Mouse (Mus musculus) hindbrain, embryonic 11.5 days (tissue): ENCODE data around the gene Nipsnap1. TPM values are rescaled to one million over a fixed set of nuclear protein-coding genes. Genes with fewer than 3 reads are reported as not detected.

Experiments
- ATAC-seq: fragments of 200-750 bp; cut with Nextera tagmentation; 2 replicates; pipeline ENCODE4 v1.8.0; 2017; ENCODE audit warnings: mild to moderate bottlenecking, moderate TSS enrichment, moderate library complexity; ENCODE audit not compliant: low FRiP score
- DNase-seq: peaks from one replicate; pipeline ENCODE4 v3.0.0-alpha.2; 2015; ENCODE audit warnings: low spot score
- H3K27ac ChIP-seq: fragments of 300-500 bp; sonication (generic); 2 replicates; pipeline ENCODE4 v1.5.1; 2014; ENCODE audit warnings: mild to moderate bottlenecking, low read depth, low read length
- H3K27me3 ChIP-seq: fragments of 300-500 bp; sonication (generic); 2 replicates; pipeline ENCODE4 v1.6.1; 2014; ENCODE audit warnings: mild to moderate bottlenecking, low read length, moderate library complexity, mixed read lengths; ENCODE audit not compliant: control insufficient read depth, insufficient read depth
- H3K36me3 ChIP-seq: fragments of 300-500 bp; sonication (generic); 2 replicates; pipeline ENCODE4 v1.6.1; 2014; ENCODE audit warnings: mild to moderate bottlenecking, low read length, moderate library complexity, mixed read lengths; ENCODE audit not compliant: control insufficient read depth, insufficient read depth
- H3K4me1 ChIP-seq: fragments of 300-500 bp; sonication (generic); replicated peaks from 2 replicates; pipeline ENCODE4 v1.6.1; 2014; ENCODE audit warnings: low read length, mixed read lengths; ENCODE audit not compliant: control insufficient read depth, insufficient read depth
- H3K4me2 ChIP-seq: fragments of 300-500 bp; sonication (generic); replicated peaks from 2 replicates; pipeline ENCODE4 v1.6.1; 2014; ENCODE audit warnings: mild to moderate bottlenecking, low read depth, low read length
- H3K4me3 ChIP-seq: fragments of 300-500 bp; sonication (generic); 2 replicates; pipeline ENCODE4 v1.5.1; 2014; ENCODE audit warnings: low read depth, low read length
- H3K9ac ChIP-seq: fragments of 300-500 bp; sonication (generic); 2 replicates; pipeline ENCODE4 v1.6.1; 2014; ENCODE audit warnings: low read depth, low read length
- H3K9me3 ChIP-seq: fragments of 300-500 bp; sonication (generic); 2 replicates; pipeline ENCODE4 v1.6.1; 2016; ENCODE audit warnings: low read length; ENCODE audit not compliant: control insufficient read depth
- WGBS: fragments of 180-500 bp; shearing (Covaris S2); extraction: QIAGEN DNeasy Blood & Tissue Kit; methylation state at CpG from one replicate; pipeline ENCODE4 v1.1.7; 2014; 5-methylcytosine and 5-hydroxymethylcytosine counted together
- polyA plus RNA-seq: library from polyadenylated mRNA; unstranded; fragments of >200 nt; fragmentation: Nextera tagmentation; extraction: Ambion mirVana; gene quantifications from 2 replicates; pipeline ENCODE4 v1.2.1, GENCODE M21; 2014

Nipsnap1 gene
- polyA plus RNA-seq, 1 experiment from 2014 or later, result 80.8 TPM

DNA sequence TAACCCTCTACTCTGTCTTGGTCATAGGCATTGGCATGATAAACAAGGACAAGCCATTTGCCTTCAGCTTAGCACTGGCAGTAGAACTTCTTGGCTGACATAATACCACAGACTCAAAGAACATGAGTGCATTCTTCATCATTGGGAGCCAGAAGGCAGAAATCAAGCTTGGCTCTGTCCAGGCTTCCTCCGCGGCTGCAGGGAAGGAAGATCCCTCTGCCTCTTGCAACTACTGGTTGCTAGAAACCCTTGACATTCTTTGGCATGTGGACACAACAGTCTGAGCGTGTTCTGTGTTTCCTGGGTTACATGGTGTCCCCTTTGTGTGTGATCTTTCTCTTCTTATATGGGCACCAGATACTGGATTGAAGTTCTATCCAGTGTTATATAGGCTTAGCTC, 13.2 kb downstream of the Nipsnap1 start:
- Histone ChIP-seq H3K9ac (no peak overlapping the region), H3K4me3 (no peak overlapping the region), H3K4me2 (no peak overlapping the region), H3K9me3 (no peaks in the 10 kb centered on the region), H3K36me3 (peaks cover 10% of the 10 kb centered on the region), H3K27ac (no peak overlapping the region), H3K27me3 (no peaks in the 10 kb centered on the region), H3K4me1 (no peaks in the 10 kb centered on the region)
- no peak for ATAC-seq
- no peak for DNase-seq
- 97% methylated on average over 3 of the region's 3 CpGs for WGBS

GRCm38 (mm10) chr11:4894848-4895816, 21.4 kb downstream of the Nipsnap1 start, which contains the start of gene Thoc5:
TSS of gene Thoc5 (plus strand) at chr11:4895320.
- Histone ChIP-seq H3K27ac (peak within 1 kb of the TSS; percentile 36), H3K36me3 (peaks cover 8% of the 10 kb centered on the region; the same call in 1 of the 2 replicates), H3K9me3 (no peaks in the 10 kb centered on the region), H3K4me1 (no peaks in the 10 kb centered on the region; the same call in 1 of the 2 replicates), H3K4me2 (peak within 1 kb of the TSS; percentile 80), H3K9ac (peak within 1 kb of the TSS; percentile 92), H3K4me3 (peak within 1 kb of the TSS; percentile 86), H3K27me3 (no peaks in the 10 kb centered on the region)
- peak; percentile 87 for DNase-seq
- 3% methylated on average over 52 of the region's 52 CpGs for WGBS
- peak; percentile 94 for ATAC-seq

DNA sequence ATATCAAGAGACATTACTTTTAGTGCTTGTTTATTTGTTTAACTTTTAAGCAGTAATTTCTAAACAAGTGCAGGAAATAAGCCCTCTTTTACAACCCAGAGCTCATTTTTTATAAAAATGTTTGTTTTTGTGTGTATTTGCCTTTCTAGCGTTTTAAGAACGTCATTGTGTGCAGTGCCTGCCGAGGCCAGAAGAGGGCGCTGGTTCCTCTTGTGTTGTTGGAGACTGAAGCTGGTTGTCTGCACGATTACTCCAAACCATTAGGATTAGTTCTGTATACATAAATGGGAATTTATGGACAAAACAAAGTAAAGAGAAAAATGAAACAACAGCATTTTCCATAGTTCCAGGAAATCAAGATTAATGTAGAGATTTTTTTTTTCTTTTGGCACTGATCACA, 26.7 kb downstream of the Nipsnap1 start:
- H3K4me2 ChIP-seq, result no peak overlapping the region
- peaks cover 6% of the 10 kb centered on the region; the same call in 1 of the 2 replicates for H3K36me3 ChIP-seq
- H3K9me3 ChIP-seq, result no peaks in the 10 kb centered on the region
- H3K9ac ChIP-seq, result no peak overlapping the region
- no peaks in the 10 kb centered on the region for H3K27me3 ChIP-seq
- no peaks in the 10 kb centered on the region; the same call in 1 of the 2 replicates for H3K4me1 ChIP-seq
- DNase-seq (peak; percentile 31), ATAC-seq (no peak)
- no peak overlapping the region for H3K27ac ChIP-seq
- H3K4me3 ChIP-seq, result no peak overlapping the region
- 70% methylated on average over 5 of the region's 5 CpGs for WGBS

DNA sequence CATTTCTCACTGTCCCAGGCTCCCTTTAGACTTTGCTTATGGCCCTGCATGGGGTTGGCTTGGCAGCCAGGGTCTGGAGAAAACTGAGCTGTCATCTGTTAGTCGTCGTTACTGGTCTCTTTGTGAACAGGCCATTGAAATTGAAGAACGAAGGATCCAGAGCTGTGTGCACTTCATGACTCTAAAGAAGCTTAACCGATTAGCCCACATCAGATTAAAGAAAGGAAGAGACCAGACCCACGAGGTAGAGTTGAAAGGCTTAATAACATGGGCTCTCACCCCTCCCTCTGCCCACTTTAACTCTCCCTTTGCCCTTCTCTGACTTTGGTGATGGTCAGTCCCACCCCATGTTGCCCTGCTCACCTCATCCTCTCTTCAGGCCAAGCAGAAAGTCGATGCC, 28.2 kb downstream of the Nipsnap1 start:
- ATAC-seq, result no peak
- WGBS, result 89% methylated on average over 6 of the region's 6 CpGs
- peaks cover 9% of the 10 kb centered on the region for H3K36me3 ChIP-seq

GRCm38 (mm10) chr11:4906231-4906630, 32.5 kb downstream of the Nipsnap1 start:
- H3K27ac ChIP-seq, result no peak overlapping the region
- WGBS, result 89% methylated on average over 6 of the region's 6 CpGs
- H3K36me3 ChIP-seq, result peaks cover 6% of the 10 kb centered on the region; the same call in 1 of the 2 replicates
- no peak overlapping the region for H3K4me3 ChIP-seq
- no peaks in the 10 kb centered on the region for H3K27me3 ChIP-seq
- DNase-seq (no peak), ATAC-seq (no peak)
- H3K9me3 ChIP-seq, result no peaks in the 10 kb centered on the region
- no peaks in the 10 kb centered on the region for H3K4me1 ChIP-seq
- H3K9ac ChIP-seq, result no peak overlapping the region
- no peak overlapping the region for H3K4me2 ChIP-seq

More for the DNA sequence above, 28.2 kb downstream of the Nipsnap1 start:
- Histone ChIP-seq H3K27ac (no peak overlapping the region), H3K27me3 (no peaks in the 10 kb centered on the region), H3K4me1 (no peaks in the 10 kb centered on the region), H3K4me3 (no peak overlapping the region), H3K4me2 (no peak overlapping the region), H3K9me3 (no peaks in the 10 kb centered on the region), H3K9ac (no peak overlapping the region)
- no peak for DNase-seq

DNA sequence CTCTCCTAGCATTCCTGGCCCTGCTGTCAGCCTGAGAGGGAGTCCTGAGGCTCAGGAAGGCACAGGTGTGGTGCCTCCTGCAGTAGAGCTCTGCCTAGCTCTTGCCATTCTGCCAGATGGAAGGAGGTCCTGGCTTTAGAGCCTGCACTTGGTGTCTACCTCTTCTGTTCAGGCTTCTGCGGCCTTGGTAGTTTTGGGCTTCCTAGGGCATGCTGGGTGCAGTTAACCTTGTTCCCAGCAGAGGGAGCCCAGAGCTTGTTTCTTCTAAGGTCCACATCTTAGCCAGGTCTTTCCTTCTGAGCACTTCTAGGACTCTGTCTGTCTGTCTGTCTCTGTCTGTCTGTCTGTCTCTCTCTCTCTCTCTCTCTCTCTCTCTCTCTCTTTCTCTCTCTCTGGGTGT, 42.3 kb downstream of the Nipsnap1 start:
- H3K4me1 ChIP-seq, result no peaks in the 10 kb centered on the region
- no peaks in the 10 kb centered on the region for H3K9me3 ChIP-seq
- H3K27ac ChIP-seq, result no peak overlapping the region
- no peak overlapping the region for H3K4me3 ChIP-seq
- H3K36me3 ChIP-seq, result peaks cover 11% of the 10 kb centered on the region
- DNase-seq (peak; percentile 80), ATAC-seq (no peak)
- H3K9ac ChIP-seq, result no peak overlapping the region
- H3K27me3 ChIP-seq, result no peaks in the 10 kb centered on the region
- 56% methylated on average over 1 of the region's 1 CpGs for WGBS
- no peak overlapping the region for H3K4me2 ChIP-seq

- Histone ChIP-seq H3K27me3 (no peaks in the 10 kb centered on the region), H3K9me3 (no peaks in the 10 kb centered on the region), H3K4me2 (no peak overlapping the region), H3K4me3 (no peak overlapping the region), H3K36me3 (peaks cover 11% of the 10 kb centered on the region; the same call in 1 of the 2 replicates), H3K27ac (no peak overlapping the region), H3K9ac (no peak overlapping the region), H3K4me1 (no peaks in the 10 kb centered on the region)
- no peak for ATAC-seq
- WGBS, result 96% methylated on average over 2 of the region's 2 CpGs
- no peak for DNase-seq
Measured at GRCm38 (mm10) chr11:4921281-4921680, 47.5 kb downstream of the Nipsnap1 start.

DNA sequence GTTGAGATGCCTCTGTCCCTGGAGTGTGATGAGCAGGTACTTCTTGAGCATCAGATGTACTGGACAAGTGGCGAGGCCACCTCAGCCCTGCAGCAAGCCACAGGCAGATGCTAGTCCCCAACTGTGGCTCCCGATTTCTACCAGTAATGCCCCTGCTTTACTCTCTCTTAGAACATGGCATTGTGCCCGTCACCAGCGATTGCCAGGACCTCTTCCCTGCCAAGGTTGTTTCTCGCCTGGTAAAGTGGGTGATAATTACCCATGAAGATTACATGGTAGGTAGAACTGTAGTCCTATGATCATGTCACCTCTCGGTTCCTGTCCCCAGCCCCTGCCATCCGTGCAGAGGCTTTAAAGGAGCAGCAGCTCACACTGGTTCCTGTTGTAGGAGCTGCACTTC, 48.0 kb downstream of the Nipsnap1 start:
- peaks cover 13% of the 10 kb centered on the region; the same call in 1 of the 2 replicates for H3K36me3 ChIP-seq
- no peaks in the 10 kb centered on the region for H3K27me3 ChIP-seq
- no peak for DNase-seq
- no peak for ATAC-seq
- no peaks in the 10 kb centered on the region for H3K9me3 ChIP-seq
- H3K27ac ChIP-seq, result no peak overlapping the region
- H3K4me1 ChIP-seq, result no peaks in the 10 kb centered on the region
- no peak overlapping the region for H3K4me3 ChIP-seq
- no peak overlapping the region for H3K9ac ChIP-seq
- 89% methylated on average over 7 of the region's 7 CpGs for WGBS
- H3K4me2 ChIP-seq, result no peak overlapping the region
